Mouse (Mus musculus) midbrain, postnatal 0 days (tissue): ENCODE results near the gene Sft2d1. TPM values are rescaled to one million over a fixed set of nuclear protein-coding genes. Genes with fewer than 3 reads are reported as not detected.
"Not testable (repeated sequence)": the region's sequence is repeated elsewhere in the genome, so short reads cannot be mapped to it uniquely, and the experiment has no call there.

Experiments used
- ATAC-seq: fragments of 200-750 bp; cut with Nextera tagmentation; 2 replicates; pipeline ENCODE4 v1.8.0; 2017; ENCODE audit warnings: moderate number of reproducible peaks, mild to moderate bottlenecking, moderate TSS enrichment, moderate library complexity; ENCODE audit not compliant: low FRiP score
- DNase-seq: peaks from one replicate; pipeline ENCODE4 v3.0.0-alpha.2; 2015; ENCODE audit warnings: low spot score
- H3K27ac ChIP-seq: fragments of 300-500 bp; sonication (generic); 2 replicates; pipeline ENCODE4 v1.5.1; 2014; ENCODE audit warnings: low read depth, mild to moderate bottlenecking, low read length, mixed read lengths
- H3K27me3 ChIP-seq: fragments of 300-500 bp; sonication (generic); 2 replicates; pipeline ENCODE4 v1.6.1; 2014; ENCODE audit warnings: low read length, control low read depth, mixed read lengths; ENCODE audit not compliant: insufficient read depth
- H3K36me3 ChIP-seq: fragments of 300-500 bp; sonication (generic); 2 replicates; pipeline ENCODE4 v1.6.1; 2014; ENCODE audit warnings: low read length, control low read depth, mixed read lengths; ENCODE audit not compliant: insufficient read depth
- H3K4me1 ChIP-seq: fragments of 300-500 bp; sonication (generic); 2 replicates; pipeline ENCODE4 v1.6.1; 2014; ENCODE audit warnings: mild to moderate bottlenecking, control low read depth, antibody characterized with exemption, low read length, mixed read lengths; ENCODE audit not compliant: insufficient read depth
- H3K4me2 ChIP-seq: fragments of 300-500 bp; sonication (generic); 2 replicates; pipeline ENCODE4 v1.6.1; 2014; ENCODE audit warnings: low read depth, mild to moderate bottlenecking, low read length, mixed read lengths; ENCODE audit not compliant: poor library complexity, severe bottlenecking
- H3K4me3 ChIP-seq: fragments of 300-500 bp; sonication (generic); 2 replicates; pipeline ENCODE4 v1.5.1; 2014; ENCODE audit warnings: low read depth, mild to moderate bottlenecking, low read length, moderate library complexity
- H3K9ac ChIP-seq: fragments of 300-500 bp; sonication (generic); replicated peaks from 2 replicates; pipeline ENCODE4 v1.6.1; 2014; ENCODE audit warnings: mild to moderate bottlenecking, low read length, moderate library complexity, mixed read lengths; ENCODE audit not compliant: poor library complexity, severe bottlenecking
- H3K9me3 ChIP-seq: fragments of 300-500 bp; sonication (generic); 2 replicates; pipeline ENCODE4 v1.6.1; 2016; ENCODE audit warnings: low read length, control low read depth
- CTCF ChIP-seq: IDR thresholded peaks from 2 replicates; pipeline ENCODE4 v1.5.1; 2016; ENCODE audit warnings: antibody characterized with exemption, mild to moderate bottlenecking
- WGBS: fragments of 180-500 bp; shearing (Covaris S2); extraction: QIAGEN DNeasy Blood & Tissue Kit; methylation state at CpG from one replicate; pipeline ENCODE4 v1.1.7; 2014; 5-methylcytosine and 5-hydroxymethylcytosine counted together
- polyA plus RNA-seq: library from polyadenylated mRNA; unstranded; fragments of >200 nt; fragmentation: Nextera tagmentation; extraction: Ambion mirVana; gene quantifications from 2 replicates; pipeline ENCODE4 v1.2.1, GENCODE M21; 2015
- total RNA-seq: library from RNA; depleted of rRNA; stranded (reverse); fragments of >200 nt; gene quantifications from 2 replicates; pipeline ENCODE4 v1.2.3, GENCODE M21; 2014

Gene Sft2d1
- total and polyA plus RNA-seq, 2 experiments from 2014 or later: 130 to 221 TPM

DNA sequence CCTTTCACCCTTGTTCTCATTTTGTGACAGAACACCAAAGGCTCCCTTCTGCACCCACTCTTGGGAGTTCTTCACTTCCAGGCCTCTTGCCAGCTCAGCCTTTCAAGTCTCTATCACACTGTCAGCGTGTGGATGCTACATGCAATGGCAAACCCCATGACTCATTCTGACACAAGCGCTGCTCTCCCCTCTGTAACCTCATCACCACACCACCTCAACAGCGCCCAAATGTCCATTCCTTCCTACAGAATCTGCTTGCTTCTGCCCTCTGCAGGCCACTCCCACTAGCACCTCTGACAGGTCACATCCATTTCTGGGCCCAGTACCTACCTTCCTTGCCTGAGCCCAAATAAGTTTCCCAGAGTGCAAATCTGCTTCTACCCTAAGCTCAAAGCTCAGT is 5.1 kb upstream of the Sft2d1 start:
- H3K27ac ChIP-seq: no peak overlapping the region
- no peak for ATAC-seq
- 39% methylated on average over 3 of the region's 3 CpGs for WGBS
- no peaks in the 10 kb centered on the region for H3K9me3 ChIP-seq
- no peak overlapping the region for H3K4me3 ChIP-seq
- H3K9ac ChIP-seq: no peak overlapping the region
- H3K27me3 ChIP-seq: no peaks in the 10 kb centered on the region
- no peak overlapping the region for H3K4me2 ChIP-seq
- no peaks in the 10 kb centered on the region for H3K36me3 ChIP-seq
- TF ChIP-seq CTCF: peak; percentile 44
- H3K4me1 ChIP-seq: no peaks in the 10 kb centered on the region; the same call in 1 of the 2 replicates
- no peak for DNase-seq

GRCm38 (mm10) chr17:8311751-8312150 is 849 bp downstream of the Sft2d1 start:
- Histone ChIP-seq H3K9me3 (no peaks in the 10 kb centered on the region), H3K27me3 (no peaks in the 10 kb centered on the region), H3K27ac (no peak overlapping the region), H3K4me3 (peak overlapping the region; percentile 76), H3K9ac (peak overlapping the region; percentile 83), H3K36me3 (no peaks in the 10 kb centered on the region), H3K4me2 (peak overlapping the region; percentile 48), H3K4me1 (peaks cover 12% of the 10 kb centered on the region)
- no peak for TF ChIP-seq CTCF
- DNase-seq (no peak), ATAC-seq (no peak)
- 44% methylated on average over 3 of the region's 3 CpGs for WGBS

DNA sequence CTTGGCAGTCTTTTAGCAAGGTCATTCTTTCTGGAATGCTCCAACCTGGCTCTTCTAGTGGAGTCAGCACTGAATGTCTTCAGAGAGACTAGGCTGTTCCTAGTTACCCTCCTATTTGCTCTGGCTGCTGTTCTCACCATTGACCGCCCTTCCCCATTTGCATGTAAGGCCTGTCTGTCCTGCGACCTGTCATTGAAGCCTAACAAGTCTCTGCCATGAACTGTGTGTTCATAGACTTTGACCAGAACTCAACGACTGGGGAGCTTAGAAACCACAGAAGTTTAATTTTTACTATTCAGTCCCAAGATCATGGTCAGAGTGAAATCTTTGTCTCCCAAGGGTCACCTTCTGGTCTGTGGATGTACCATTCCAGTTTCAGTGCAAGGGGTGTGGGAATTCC is 3.1 kb downstream of the Sft2d1 start:
- TF ChIP-seq CTCF: no peak
- ATAC-seq (no peak), DNase-seq (no peak)
- Histone ChIP-seq H3K9me3 (no peaks in the 10 kb centered on the region), H3K36me3 (no peaks in the 10 kb centered on the region), H3K27ac (no peak overlapping the region), H3K27me3 (no peaks in the 10 kb centered on the region), H3K4me2 (no peak overlapping the region), H3K4me3 (no peak overlapping the region), H3K4me1 (peaks cover 12% of the 10 kb centered on the region), H3K9ac (no peak overlapping the region)
- 91% methylated on average over 3 of the region's 3 CpGs for WGBS

- peak; percentile 12 for DNase-seq
- peaks cover 12% of the 10 kb centered on the region for H3K4me1 ChIP-seq
- TF ChIP-seq CTCF: peak; percentile 72
- no peak overlapping the region for H3K4me2 ChIP-seq
- 88% methylated on average over 1 of the region's 1 CpGs for WGBS
- no peaks in the 10 kb centered on the region for H3K9me3 ChIP-seq
- peaks cover 8% of the 10 kb centered on the region for H3K36me3 ChIP-seq
- no peak overlapping the region for H3K4me3 ChIP-seq
- H3K9ac ChIP-seq: no peak overlapping the region
- ATAC-seq: no peak
- no peak overlapping the region for H3K27ac ChIP-seq
- H3K27me3 ChIP-seq: no peaks in the 10 kb centered on the region
These were observed 5.3 kb downstream of the Sft2d1 start for GRCm38 (mm10) chr17:8316251-8316650.

GRCm38 (mm10) chr17:8326877-8327276 is 16.0 kb downstream of the Sft2d1 start:
- not testable (repeated sequence) for DNase-seq, H3K9me3 ChIP-seq, H3K9ac ChIP-seq, H3K4me3 ChIP-seq, ATAC-seq, H3K27ac ChIP-seq, H3K4me1 ChIP-seq, H3K27me3 ChIP-seq, H3K4me2 ChIP-seq
- H3K36me3 ChIP-seq: peaks cover 41% of the 10 kb centered on the region
- 77% methylated on average over 10 of the region's 11 CpGs for WGBS

- no peak overlapping the region for H3K9ac ChIP-seq
- H3K9me3 ChIP-seq: no peaks in the 10 kb centered on the region
- no peaks in the 10 kb centered on the region for H3K4me1 ChIP-seq
- no peak for ATAC-seq
- no peak overlapping the region for H3K27ac ChIP-seq
- DNase-seq: no peak
- 69% methylated on average over 7 of the region's 7 CpGs for WGBS
- H3K4me2 ChIP-seq: no peak overlapping the region
- no peak overlapping the region for H3K4me3 ChIP-seq
- no peaks in the 10 kb centered on the region for H3K27me3 ChIP-seq
- peak; percentile 61 for TF ChIP-seq CTCF
- peaks cover 40% of the 10 kb centered on the region for H3K36me3 ChIP-seq
These were observed 17.7 kb downstream of the Sft2d1 start for GRCm38 (mm10) chr17:8328511-8329174.
